Mouse (Mus musculus): Measurements from ENCODE around the gene Stim1.
A peak's percentile ranks its signal among the peaks of the same experiment; 100 is the strongest.
"Not testable (repeated sequence)": the region's sequence is repeated elsewhere in the genome, so short reads cannot be mapped to it uniquely, and the experiment has no call there.

Stim1 gene

GRCm38 (mm10) chr7:102249531-102249895, 18.1 kb upstream of the Stim1 start:
- DNase-seq (ENCODE audit: low read depth), result peak; percentile 65

DNA sequence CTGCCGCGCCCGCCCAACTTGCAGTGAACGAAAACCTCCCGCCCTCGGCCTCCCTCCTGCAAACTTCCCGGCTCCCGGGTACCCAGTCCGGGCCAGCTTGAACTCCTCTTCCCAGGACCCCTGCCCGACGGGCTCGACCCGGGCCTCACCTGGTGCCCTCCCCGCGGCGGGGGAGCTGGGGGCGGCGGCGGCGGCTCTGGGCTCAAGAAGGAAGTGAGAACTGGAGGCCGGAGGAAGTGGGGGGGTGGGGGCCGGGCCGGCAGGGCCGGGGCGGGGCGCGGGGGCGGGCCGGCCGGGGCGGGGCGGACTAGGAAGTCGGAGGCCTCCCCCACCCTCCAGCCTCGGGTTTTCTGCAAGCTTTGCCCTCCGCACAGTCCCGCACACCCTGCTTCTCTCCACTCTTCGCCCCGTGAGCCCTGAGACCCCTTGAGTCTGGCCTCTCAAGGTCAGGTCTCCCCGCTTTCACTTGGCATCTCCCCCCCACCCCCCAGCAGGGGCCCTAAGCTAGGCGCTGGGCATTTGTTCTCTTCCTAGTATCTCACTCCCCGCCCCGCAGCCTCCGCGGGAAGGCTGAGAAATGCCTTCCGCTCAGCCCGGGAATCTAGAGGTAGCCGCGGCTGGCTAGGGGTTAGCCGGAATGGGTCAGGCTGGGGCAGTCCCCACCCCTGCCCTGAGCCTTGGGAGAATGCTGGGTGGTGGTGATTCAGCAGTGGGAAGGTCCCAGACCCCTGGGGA, 17.5 kb upstream of the Stim1 start:
- peak; percentile 85 for DNase-seq (ENCODE audit: low read depth)

- peak; percentile 93 for DNase-seq (ENCODE audit: low read depth)
These were observed 16.9 kb upstream of the Stim1 start for GRCm38 (mm10) chr7:102250631-102251214.

- DNase-seq (ENCODE audit: low read depth), result no peak
These were observed 14.0 kb upstream of the Stim1 start for GRCm38 (mm10) chr7:102253631-102254030.

- no peak for DNase-seq (ENCODE audit: low read depth)
These were observed 11.7 kb upstream of the Stim1 start, which contains the start of gene Rhog for GRCm38 (mm10) chr7:102255954-102256353. TSS of gene Rhog (minus strand) at chr7:102256054.

GRCm38 (mm10) chr7:102256636-102257035, 11.0 kb upstream of the Stim1 start:
- DNase-seq (ENCODE audit: low read depth), result no peak

GRCm38 (mm10) chr7:102258189-102258588, 9.4 kb upstream of the Stim1 start:
- peak; percentile 83 for DNase-seq (ENCODE audit: low read depth)

- no peak for DNase-seq (ENCODE audit: low read depth)
These were observed 8.9 kb upstream of the Stim1 start for GRCm38 (mm10) chr7:102258753-102259152.

DNA sequence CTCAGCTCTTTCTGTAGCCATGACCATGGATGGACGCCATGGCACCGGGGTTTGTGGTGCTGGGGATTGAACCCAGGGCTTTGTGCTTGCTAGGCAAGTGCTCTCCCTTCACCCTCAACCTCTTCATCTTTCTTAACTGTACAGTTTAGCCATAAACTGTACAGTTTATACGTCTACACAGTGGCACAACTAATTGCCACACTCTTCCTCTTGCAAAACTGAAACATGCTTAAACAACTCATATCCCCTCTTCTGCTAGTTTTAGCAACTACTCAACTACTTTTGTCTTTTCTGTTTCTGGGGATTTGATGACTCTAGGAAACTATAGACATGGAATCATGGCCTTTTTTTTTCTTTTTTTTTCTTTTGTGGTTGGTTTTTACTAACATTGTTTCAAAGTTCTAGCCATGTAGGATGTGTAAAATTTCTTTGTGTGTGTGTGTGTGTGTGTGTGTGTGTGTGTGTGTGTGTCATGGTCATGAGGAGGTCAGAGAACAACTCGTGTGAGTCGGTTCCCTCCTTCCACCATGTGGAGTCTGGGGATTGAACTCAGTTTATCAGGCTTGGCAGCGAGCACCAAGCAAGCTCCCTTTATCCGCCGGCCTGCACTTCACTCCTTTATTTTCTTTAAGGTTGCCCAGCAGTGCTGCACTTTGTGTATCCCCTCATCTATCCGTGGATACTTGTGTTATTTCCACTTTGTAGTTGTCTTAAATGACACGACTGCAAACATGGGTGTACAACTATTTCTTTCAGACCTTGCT, 7.7 kb upstream of the Stim1 start:
- DNase-seq (ENCODE audit: low read depth), result peak; percentile 60

DNA sequence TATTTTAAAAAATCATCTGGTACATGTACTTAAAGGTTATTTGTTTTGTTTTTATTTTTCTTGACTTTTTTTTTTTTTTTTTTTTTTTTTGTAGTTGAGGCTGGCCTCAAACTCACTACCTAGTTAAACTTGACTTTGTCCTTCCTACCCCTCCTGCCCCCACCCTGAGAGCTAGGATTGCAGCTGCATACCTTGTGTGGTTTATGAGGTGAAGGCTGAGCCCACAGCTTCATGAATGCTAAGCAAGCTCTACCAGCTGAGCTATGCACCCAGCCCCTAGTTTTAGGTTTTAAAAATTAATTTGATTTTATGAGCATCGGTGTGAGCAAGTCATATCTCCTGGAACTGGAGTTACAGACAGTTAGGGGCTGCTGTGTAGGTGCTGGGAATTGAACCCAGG, 7.1 kb upstream of the Stim1 start:
- no peak for DNase-seq (ENCODE audit: low read depth)

GRCm38 (mm10) chr7:102263020-102263419, 4.6 kb upstream of the Stim1 start:
- peak; percentile 48 for DNase-seq (ENCODE audit: low read depth)

DNA sequence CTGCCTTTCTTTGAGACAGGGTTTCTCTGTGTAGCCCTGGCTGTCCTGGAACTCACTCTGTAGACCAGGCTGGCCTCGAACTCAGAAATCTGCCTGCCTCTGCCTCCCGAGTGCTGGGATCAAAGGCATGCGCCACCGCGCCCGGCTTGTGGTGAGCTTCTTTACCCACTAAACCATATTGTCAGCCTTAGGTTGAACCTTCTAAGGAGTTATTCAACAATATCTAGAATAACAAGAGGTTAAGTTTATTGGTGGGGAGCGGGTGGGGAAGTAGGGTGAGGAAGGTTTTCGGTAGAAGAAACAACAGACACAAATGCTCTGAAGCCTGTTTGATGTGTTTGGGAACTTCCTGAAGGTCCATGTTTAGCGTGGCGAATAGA, 1.6 kb upstream of the Stim1 start:
- DNase-seq (ENCODE audit: low read depth), result not testable (repeated sequence)

GRCm38 (mm10) chr7:102266401-102267042, 1.1 kb upstream of the Stim1 start:
- peak; percentile 93 for DNase-seq (ENCODE audit: low read depth)

DNA sequence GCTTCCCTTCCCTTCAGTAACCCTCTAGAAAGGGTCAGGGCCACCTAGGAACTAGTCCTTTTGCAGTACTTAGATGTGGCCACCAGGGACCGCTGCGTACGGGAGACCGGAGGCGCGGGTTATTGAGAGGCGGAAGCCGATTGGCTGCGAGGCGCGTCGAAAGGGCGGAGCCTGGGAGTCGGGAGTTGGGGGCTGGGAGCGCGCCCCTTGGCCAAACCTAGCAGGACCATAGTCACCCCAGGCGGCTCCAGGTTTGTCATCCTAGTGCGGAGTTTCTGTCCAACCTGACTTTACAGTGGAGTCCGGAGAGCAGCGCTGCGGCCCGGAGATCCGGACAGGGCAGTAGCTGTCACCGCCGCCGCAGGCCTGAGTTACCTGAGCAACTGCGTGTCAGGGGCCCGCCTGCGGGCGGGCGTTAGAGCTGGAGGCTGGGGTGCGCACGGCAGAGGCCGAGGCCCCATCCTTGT, 460 bp upstream of the Stim1 start:
- DNase-seq (ENCODE audit: low read depth), result peak; percentile 95

- DNase-seq (ENCODE audit: low read depth), result no peak
These were observed 766 bp downstream of the Stim1 start for GRCm38 (mm10) chr7:102268395-102268748.

DNA sequence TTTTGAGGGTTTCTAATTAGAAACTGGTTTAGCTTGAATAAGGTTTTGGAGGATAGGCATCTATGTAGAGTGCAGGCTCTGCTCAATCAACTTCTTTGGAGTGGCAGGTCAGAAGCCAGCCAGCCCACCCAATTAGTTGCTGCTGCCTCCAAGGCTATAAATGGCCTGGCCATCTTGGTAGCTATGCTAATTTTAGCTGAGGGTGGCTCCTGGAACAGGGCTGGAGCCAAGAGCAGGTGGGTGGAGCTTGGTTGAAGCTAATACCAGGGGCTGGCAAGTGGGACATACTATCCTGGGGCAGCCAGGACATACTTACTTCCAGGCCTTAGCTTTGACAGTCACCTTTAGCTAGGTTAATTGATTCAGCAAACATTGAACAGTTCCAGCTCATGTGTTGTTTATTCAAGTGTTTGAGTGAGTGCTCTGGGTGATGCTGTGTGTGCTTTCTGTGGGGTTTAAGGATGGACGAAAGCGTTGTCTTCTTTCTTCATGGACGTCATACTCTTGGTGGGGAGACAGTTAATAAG, 4.9 kb downstream of the Stim1 start:
- DNase-seq (ENCODE audit: low read depth), result no peak

GRCm38 (mm10) chr7:102281403-102281802, 13.8 kb downstream of the Stim1 start:
- DNase-seq (ENCODE audit: low read depth), result no peak

- no peak for DNase-seq (ENCODE audit: low read depth)
These were observed 14.7 kb downstream of the Stim1 start for GRCm38 (mm10) chr7:102282261-102282660.

DNA sequence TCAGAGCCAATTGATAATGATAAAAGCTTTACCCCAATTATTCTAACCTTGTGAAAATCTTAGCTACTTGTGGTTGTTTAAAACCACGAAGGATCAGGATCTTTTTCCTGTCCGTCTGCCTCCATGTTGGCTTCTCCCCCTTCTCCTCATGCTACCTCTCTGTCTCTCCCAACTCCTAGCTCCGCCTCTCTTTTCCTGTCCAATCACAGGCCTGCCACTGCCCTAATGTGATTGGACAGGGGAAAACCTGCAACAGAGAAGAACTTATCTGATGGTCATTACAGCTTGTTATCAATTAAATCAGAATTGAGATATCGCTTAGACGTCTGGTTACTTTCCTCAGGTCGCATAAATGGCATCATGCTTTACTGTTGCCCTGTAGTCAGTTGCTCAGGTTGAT, 21.9 kb downstream of the Stim1 start:
- no peak for DNase-seq (ENCODE audit: low read depth)

DNA sequence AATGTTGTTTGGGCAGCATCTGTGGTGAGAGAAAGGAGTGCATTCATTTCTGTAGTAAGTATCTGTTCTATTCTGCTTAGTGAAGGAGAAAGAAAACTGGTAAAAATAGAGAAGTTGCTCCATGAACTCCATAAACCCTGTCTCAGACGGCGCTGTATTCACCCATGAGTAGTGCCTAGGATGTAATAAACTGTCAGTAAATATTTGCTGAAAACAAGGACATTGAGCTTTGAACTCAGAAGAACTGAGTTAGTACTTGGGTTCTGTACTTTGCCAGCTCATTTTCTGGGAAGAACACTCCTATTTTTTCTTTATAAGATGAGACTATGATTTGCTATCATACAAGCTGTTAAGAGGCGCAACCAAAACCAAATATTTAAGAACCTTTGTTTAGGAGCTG, 24.6 kb downstream of the Stim1 start:
- DNase-seq (ENCODE audit: low read depth), result no peak

GRCm38 (mm10) chr7:102293234-102293633, 25.6 kb downstream of the Stim1 start:
- DNase-seq (ENCODE audit: low read depth), result no peak

DNA sequence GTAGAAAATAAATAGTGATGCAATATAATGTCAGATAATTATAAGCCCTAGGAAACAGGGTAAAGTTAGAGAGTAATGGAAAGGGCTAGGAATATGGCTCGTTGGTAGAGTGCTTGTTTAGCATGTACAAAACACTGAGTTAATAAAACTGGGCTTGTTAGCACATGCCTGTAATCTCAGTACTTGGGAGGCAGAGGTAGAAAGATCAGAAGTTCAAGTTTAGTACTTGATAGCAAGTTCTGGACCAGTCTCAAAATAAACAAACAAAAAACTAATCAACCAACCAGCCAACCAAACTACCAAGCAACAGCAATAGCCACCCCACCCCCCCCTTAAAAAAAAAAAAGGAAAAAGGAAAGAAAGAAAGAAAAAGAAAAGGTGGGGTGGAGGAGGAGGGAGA, 33.2 kb downstream of the Stim1 start:
- DNase-seq (ENCODE audit: low read depth), result no peak
